Mouse (Mus musculus) CH12.LX (cell line): ENCODE data around the gene Drg1. TPM values are rescaled to one million over a fixed set of nuclear protein-coding genes. Genes with fewer than 3 reads are reported as not detected.

Experiments used
- DNase-seq: peaks from one replicate; pipeline ENCODE4 v3.0.0-alpha.2; 2013; ENCODE audit errors: extremely low read depth
- H3K27ac ChIP-seq: 2 replicates; pipeline ENCODE4 v1.5.1; 2012; ENCODE audit warnings: low read depth, mild to moderate bottlenecking, control low read depth, moderate library complexity; ENCODE audit not compliant: insufficient read depth
- H3K27me3 ChIP-seq: replicated peaks from 2 replicates; pipeline ENCODE3; 2012; ENCODE audit warnings: inconsistent platforms
- H3K36me3 ChIP-seq, 2 experiments: replicated peaks in 1 of 2; 2 replicates each; pipeline versions ENCODE3 to v1.6.1; 2012; ENCODE audit warnings: inconsistent platforms in 1 of 2, low read length in 1 of 2, mild to moderate bottlenecking in 1 of 2, mixed read lengths in 1 of 2, moderate library complexity in 1 of 2; ENCODE audit not compliant: control insufficient read depth in 1 of 2, insufficient read depth in 1 of 2
- H3K4me1 ChIP-seq, 2 experiments: 2 replicates each; pipeline ENCODE4 v1.6.1; 2012; ENCODE audit warnings: inconsistent platforms in 1 of 2, moderate library complexity in 1 of 2; ENCODE audit not compliant: insufficient read depth in 2 of 2, control insufficient read depth in 1 of 2
- H3K4me2 ChIP-seq: 2 replicates; pipeline ENCODE4 v1.6.1; 2012; ENCODE audit warnings: low read depth, mild to moderate bottlenecking, control low read depth; ENCODE audit not compliant: poor library complexity, insufficient read depth, severe bottlenecking
- H3K4me3 ChIP-seq, 3 experiments: fragments of 150-350 bp in 1 of 3; sonication (generic) in 1 of 3; replicated peaks in 1 of 3; 2 replicates each; pipeline versions ENCODE3 to v1.5.1; 2011 to 2012; ENCODE audit warnings: low read depth in 2 of 3, low read length in 2 of 3, mild to moderate bottlenecking in 2 of 3, moderate library complexity in 2 of 3, control low read depth in 1 of 3, improper control_type of control experiment in 1 of 3, inconsistent platforms in 1 of 3, mixed read lengths in 1 of 3; ENCODE audit not compliant: poor library complexity in 1 of 3
- H3K79me2 ChIP-seq: replicated peaks from 2 replicates; pipeline ENCODE4 v1.6.1; 2012; ENCODE audit warnings: mild to moderate bottlenecking, moderate library complexity; ENCODE audit not compliant: control insufficient read depth, poor library complexity, insufficient read depth, severe bottlenecking; ENCODE audit errors: extremely low read depth
- H3K9ac ChIP-seq: 2 replicates; pipeline ENCODE4 v1.6.1; 2012; ENCODE audit warnings: low read depth, mild to moderate bottlenecking, control low read depth, moderate library complexity; ENCODE audit not compliant: insufficient read depth
- H3K9me3 ChIP-seq: replicated peaks from 2 replicates; pipeline ENCODE3; 2012; ENCODE audit warnings: low read length, inconsistent platforms, mixed read lengths
- CHD1 ChIP-seq: IDR thresholded peaks from 2 replicates; pipeline ENCODE4 v1.6.1; 2012; ENCODE audit warnings: low read depth, low read length, improper control_type of control experiment, inconsistent platforms
- CHD2 ChIP-seq: IDR thresholded peaks from 2 replicates; pipeline ENCODE4 v1.6.1; 2011; ENCODE audit warnings: low read length, improper control_type of control experiment
- ELF1 ChIP-seq: IDR thresholded peaks from 2 replicates; pipeline ENCODE4 v1.6.1; 2014; ENCODE audit warnings: low read depth, mild to moderate bottlenecking, inconsistent platforms, low read length, improper control_type of control experiment
- EP300 ChIP-seq: IDR thresholded peaks from 2 replicates; pipeline ENCODE4 v1.6.1; 2011; ENCODE audit warnings: low read length, improper control_type of control experiment
- HCFC1 ChIP-seq: IDR thresholded peaks from 2 replicates; pipeline ENCODE4 v1.6.1; 2012; ENCODE audit warnings: low read depth, mild to moderate bottlenecking, inconsistent platforms, low read length, improper control_type of control experiment
- JUND ChIP-seq: conservative IDR thresholded peaks from 2 replicates; pipeline ENCODE4 v1.6.1; 2011; ENCODE audit warnings: low read depth, low read length, improper control_type of control experiment
- MAFK ChIP-seq: IDR thresholded peaks from 2 replicates; pipeline ENCODE4 v1.6.1; 2011; ENCODE audit warnings: low read length, improper control_type of control experiment; ENCODE audit not compliant: insufficient replicate concordance
- MEF2A ChIP-seq: IDR thresholded peaks from 2 replicates; pipeline ENCODE4 v1.6.1; 2014; ENCODE audit warnings: low read depth, mild to moderate bottlenecking, inconsistent platforms, low read length, improper control_type of control experiment, borderline replicate concordance
- PAX5 ChIP-seq: IDR thresholded peaks from 2 replicates; pipeline ENCODE4 v1.6.1; 2012; ENCODE audit warnings: low read length, inconsistent platforms, mixed read lengths
- POLR2AphosphoS2 ChIP-seq: IDR thresholded peaks from 2 replicates; pipeline ENCODE4 v1.6.1; 2011; ENCODE audit warnings: low read depth, low read length, improper control_type of control experiment
- RCOR1 ChIP-seq: conservative IDR thresholded peaks from 2 replicates; pipeline ENCODE4 v1.6.1; 2012; ENCODE audit warnings: low read depth, mild to moderate bottlenecking, inconsistent platforms, low read length, improper control_type of control experiment
- SIN3A ChIP-seq: IDR thresholded peaks from 2 replicates; pipeline ENCODE4 v1.6.1; 2012; ENCODE audit warnings: low read length, improper control_type of control experiment, inconsistent platforms
- TCF12 ChIP-seq: IDR thresholded peaks from 2 replicates; pipeline ENCODE4 v1.6.1; 2014; ENCODE audit warnings: low read depth, mild to moderate bottlenecking, inconsistent platforms, low read length, improper control_type of control experiment
- UBTF ChIP-seq: IDR thresholded peaks from 2 replicates; pipeline ENCODE4 v1.6.1; 2012; ENCODE audit warnings: low read depth, mild to moderate bottlenecking, inconsistent platforms, low read length, improper control_type of control experiment, moderate library complexity
- USF1 ChIP-seq: IDR thresholded peaks from 2 replicates; pipeline ENCODE4 v1.6.1; 2014; ENCODE audit warnings: low read depth, mild to moderate bottlenecking, inconsistent platforms, low read length, improper control_type of control experiment
- ZNF384 ChIP-seq: IDR thresholded peaks from 2 replicates; pipeline ENCODE4 v1.6.1; 2012; ENCODE audit warnings: low read depth, low read length, improper control_type of control experiment, inconsistent platforms
- dilution Hi-C: fragments of 300-500 bp; cut with MboI; formaldehyde crosslinking; loops from 2 replicates; pipeline ENCODE4 v1.14.3; 2020; ENCODE audit warnings: low sequenced_read_pairs; ENCODE audit not compliant: extremely low pct_unique_long_range_greater_than_20kb, extremely low pct_ligation_motif_present
- in situ Hi-C: fragments of 300-500 bp; cut with MboI; formaldehyde crosslinking; loops from 3 replicates; pipeline ENCODE4 v1.14.3; 2019; ENCODE audit warnings: low sequenced_read_pairs, low pct_ligation_motif_present, low pct_unique_long_range_greater_than_20kb, mixed read lengths
- polyA plus RNA-seq: library from polyadenylated mRNA; unstranded; fragments of >175 nt; gene quantifications from 2 replicates; pipeline ENCODE4 v1.2.1, GENCODE M21; 2012; ENCODE audit warnings: low read depth; ENCODE audit not compliant: insufficient read length
- total RNA-seq, 2 experiments: library from RNA; depleted of rRNA; stranded (reverse); fragments of 300-350 nt in 1 of 2; fragments of >200 nt in 1 of 2; gene quantifications; 2 replicates each; pipeline ENCODE4 v1.2.3; 2012 to 2014

The Drg1 gene
- total and polyA plus RNA-seq, 3 experiments: 158 to 480 (median 249) TPM

GRCm38 (mm10) chr11:3212526-3212925 lies 53.7 kb downstream of the Drg1 start:
- dilution Hi-C loops: no loop called here
- in situ Hi-C loops: no loop called here
- H3K4me2 ChIP-seq: no peak overlapping the region

GRCm38 (mm10) chr11:3206783-3207182 lies 59.4 kb downstream of the Drg1 start:
- H3K36me3 ChIP-seq: peaks cover 33 to 67% of the 10 kb centered on the region in 2 experiments
- H3K4me3 ChIP-seq: no peak overlapping the region
- H3K9me3 ChIP-seq: no peaks in the 10 kb centered on the region
- H3K27me3 ChIP-seq: no peaks in the 10 kb centered on the region
- H3K4me1 ChIP-seq: peaks cover 6 to 34% of the 10 kb centered on the region in 2 experiments; a peak in 3 of 4 replicates
- DNase-seq: no peak
- peaks cover 83% of the 10 kb centered on the region for H3K79me2 ChIP-seq
- H3K9ac ChIP-seq: 0 out of 2 replicates have a peak overlapping the region, but pooled peaks have one; percentile 13
- H3K4me2 ChIP-seq: 0 out of 2 replicates have a peak overlapping the region, but pooled peaks have one; percentile 31
- dilution Hi-C loops (no loop called here), in situ Hi-C loops (no loop called here)
- H3K27ac ChIP-seq: no peak overlapping the region
- TF ChIP-seq HCFC1 (no peak), MAFK (peak; percentile 23; the same call in 1 of the 2 replicates), MEF2A (peak; percentile 48; the same call in 1 of the 2 replicates), JUND (no peak), SIN3A (peak; percentile 53; the same call in 1 of the 2 replicates), TCF12 (0 out of 2 replicates have a peak, but pooled peaks have one; percentile 27), CHD2 (no peak), RCOR1 (peak; percentile 46; the same call in 1 of the 2 replicates), EP300 (peak; percentile 59)
- TF ChIP-seq, all 38 proteins: peak for 6

More at GRCm38 (mm10) chr11:3212526-3212925, 53.7 kb downstream of the Drg1 start:
- Histone ChIP-seq H3K9ac (no peak overlapping the region), H3K27ac (no peak overlapping the region), H3K36me3 (peaks cover 50 to 87% of the 10 kb centered on the region in 2 experiments), H3K4me3 (no peak overlapping the region), H3K27me3 (no peaks in the 10 kb centered on the region), H3K79me2 (peaks cover 67% of the 10 kb centered on the region), H3K4me1 (peaks cover 0 to 4% of the 10 kb centered on the region in 2 experiments; a peak in 1 of 4 replicates), H3K9me3 (no peaks in the 10 kb centered on the region)
- TF ChIP-seq MAFK: no peak
- no peak for TF ChIP-seq PAX5
- no peak for TF ChIP-seq CHD1
- TF ChIP-seq ZNF384: no peak
- no peak for TF ChIP-seq UBTF
- TF ChIP-seq ELF1: no peak
- no peak for TF ChIP-seq POLR2AphosphoS2
- no peak for TF ChIP-seq USF1
- no peak for DNase-seq
